Mouse (Mus musculus) forelimb bud, embryonic 11.5 days (tissue): ENCODE measurements around the gene Golph3.

Experiments
- DNase-seq: peaks from one replicate; pipeline ENCODE4 v3.0.0-alpha.2; 2012; ENCODE audit warnings: low read depth, low spot score

Golph3 gene

DNA sequence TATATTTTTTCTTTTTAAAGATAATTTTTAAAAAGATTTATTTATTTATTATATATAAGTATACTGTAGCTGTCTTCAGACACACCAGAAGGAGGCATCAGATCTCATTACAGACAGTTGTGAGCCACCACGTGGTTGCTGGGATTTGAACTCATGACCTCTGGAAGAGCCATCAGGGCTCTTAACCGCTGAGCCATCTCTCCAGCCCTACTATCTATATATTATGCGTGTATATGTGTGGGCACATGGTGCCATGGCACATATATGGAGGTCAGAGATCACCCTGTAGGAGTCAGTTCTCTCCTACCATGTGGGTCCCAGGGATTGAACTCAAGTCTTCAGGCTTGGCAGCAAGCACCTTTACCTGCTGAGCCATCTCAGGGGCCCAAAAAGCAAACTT, 58.8 kb downstream of the Golph3 start:
- DNase-seq: no peak

- DNase-seq: peak; percentile 62
Observed at GRCm38 (mm10) chr15:12380548-12380947, 59.3 kb downstream of the Golph3 start.

DNA sequence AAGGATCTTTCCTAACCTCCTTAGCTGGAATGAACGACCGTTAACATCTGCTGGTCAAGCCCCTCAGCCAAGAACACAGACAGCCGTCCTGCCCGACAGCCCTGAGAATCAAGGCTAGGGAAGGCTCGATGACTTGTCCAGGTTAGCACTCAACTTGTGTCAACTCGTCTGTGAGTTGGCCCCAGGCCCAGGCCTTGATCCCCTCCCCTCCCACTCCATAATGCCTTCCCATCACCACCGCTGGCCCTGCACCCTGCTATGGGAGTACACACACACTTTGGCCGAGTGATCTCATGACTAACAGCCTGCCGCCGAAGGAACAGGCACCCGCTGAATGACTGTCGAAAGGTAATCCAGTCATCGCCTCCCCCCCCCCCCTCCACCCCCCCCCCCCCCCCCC, 63.4 kb downstream of the Golph3 start:
- DNase-seq: no peak

GRCm38 (mm10) chr15:12388726-12389489, 67.7 kb downstream of the Golph3 start:
- no peak for DNase-seq

DNA sequence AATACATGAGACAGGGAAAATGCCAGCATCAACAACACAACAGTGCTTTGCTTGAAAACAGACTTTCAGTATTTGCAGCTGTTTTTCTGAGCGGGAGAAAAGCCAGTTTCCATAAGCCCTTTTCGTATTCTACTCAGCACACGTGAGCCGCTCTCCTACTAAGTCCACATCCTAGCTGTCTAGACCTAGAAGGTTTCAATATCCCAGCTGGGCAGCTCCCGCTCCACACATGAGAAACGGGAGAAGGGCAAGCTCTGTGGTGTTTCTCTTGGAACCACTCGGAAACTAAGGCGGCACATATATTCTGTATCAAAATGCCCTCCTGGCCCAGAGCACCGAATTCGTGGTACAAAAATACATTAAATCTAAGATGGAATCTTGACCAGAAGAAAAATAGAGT, 73.5 kb downstream of the Golph3 start:
- DNase-seq: no peak

GRCm38 (mm10) chr15:12397032-12397431, 75.8 kb downstream of the Golph3 start:
- DNase-seq: no peak
